Mouse (Mus musculus) heart, postnatal 10 days (tissue): ENCODE measurements at regions not wholly inside any gene's neighbourhood (a gene's known extent, or its start where the extent isn't known, plus 50 kb on each side); places are given as distances from the start of the nearest gene placed in this dataset.

Source experiments
- DNase-seq, 2 experiments: peaks; one replicate each; pipeline ENCODE4 v3.0.0; 2021
- intact Hi-C: fragments of 180-260 bp; cut with DNase I; formaldehyde crosslinking; loops from one replicate; pipeline ENCODE4 v1.15.1; 2025

DNA sequence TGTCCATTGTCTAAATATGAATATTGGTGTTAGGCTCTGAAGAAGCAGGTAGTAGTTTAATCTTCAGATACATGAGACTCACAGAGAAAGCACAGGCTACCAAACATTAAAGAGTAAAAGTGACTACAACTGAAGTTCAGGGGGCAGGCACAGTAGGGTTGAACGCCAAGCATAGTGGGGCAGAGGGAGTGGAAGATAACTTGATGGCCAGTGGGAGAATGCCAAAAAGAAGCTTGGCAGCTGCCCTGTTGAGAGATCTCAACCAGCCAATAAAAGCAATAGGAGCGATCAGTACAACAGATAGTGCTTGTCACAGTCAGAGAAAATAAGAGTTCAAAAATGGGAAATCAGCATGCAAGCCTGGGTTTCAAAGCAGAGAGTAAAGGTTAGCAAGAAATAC lies 125.4 kb upstream of the Cblb start:
- peak; percentile 10 to 17 for DNase-seq

GRCm38 (mm10) chr16:51906686-51907085 lies 124.3 kb upstream of the Cblb start:
- DNase-seq, result no peak
- intact Hi-C loops, result no loop called here

More for the DNA sequence above, 125.4 kb upstream of the Cblb start:
- intact Hi-C loops, result no loop called here

DNA sequence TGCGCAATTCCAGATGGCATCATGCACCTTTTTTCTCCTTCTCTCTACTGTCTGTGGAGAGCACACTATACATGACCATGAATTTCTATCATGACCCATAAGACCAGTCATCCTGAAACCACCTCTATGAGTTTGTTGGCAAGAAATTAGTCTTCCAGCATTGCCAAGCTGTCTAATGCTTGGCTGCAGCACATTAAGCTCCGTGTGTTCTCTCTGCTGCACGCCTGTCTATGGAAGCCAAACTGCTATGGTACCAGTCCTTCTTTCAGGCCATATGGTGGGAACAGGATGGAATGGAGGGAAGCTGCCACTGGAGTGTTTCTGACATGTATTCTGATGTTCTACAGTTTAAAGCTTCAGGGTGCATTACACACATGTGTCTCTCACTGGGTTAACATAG lies 121.0 kb upstream of the Cblb start:
- intact Hi-C loops, result no loop called here
- no peak for DNase-seq

GRCm38 (mm10) chr16:51911109-51911765 lies 119.8 kb upstream of the Cblb start:
- no peak for DNase-seq
- intact Hi-C loops, result no loop called here

- intact Hi-C loops, result no loop called here
- no peak for DNase-seq
These were observed 115.7 kb upstream of the Cblb start for GRCm38 (mm10) chr16:51915034-51915928.

DNA sequence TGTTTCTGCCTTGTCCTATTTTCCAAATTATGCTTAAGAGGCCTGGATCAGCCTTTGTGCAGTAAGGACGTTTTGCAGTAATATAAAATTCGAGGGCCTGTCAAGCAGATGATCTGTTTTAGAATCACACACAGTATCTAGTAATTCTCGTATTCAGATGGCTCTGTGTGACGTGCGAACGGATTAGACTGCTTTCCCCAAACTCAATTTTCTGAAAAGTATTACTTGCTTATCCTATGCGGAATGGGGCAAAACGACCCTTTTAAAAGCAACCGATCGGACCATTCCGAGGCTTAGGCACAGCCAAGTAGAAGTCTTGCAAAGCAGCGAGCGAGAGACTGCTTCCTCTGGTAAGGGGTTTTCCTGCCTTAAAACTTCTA lies 115.1 kb upstream of the Cblb start:
- intact Hi-C loops, result no loop called here
- DNase-seq, result no peak

GRCm38 (mm10) chr16:51916337-51916736 lies 114.7 kb upstream of the Cblb start:
- intact Hi-C loops, result no loop called here
- no peak for DNase-seq

GRCm38 (mm10) chr16:51916820-51917219 lies 114.2 kb upstream of the Cblb start:
- DNase-seq, result no peak
- intact Hi-C loops, result no loop called here

DNA sequence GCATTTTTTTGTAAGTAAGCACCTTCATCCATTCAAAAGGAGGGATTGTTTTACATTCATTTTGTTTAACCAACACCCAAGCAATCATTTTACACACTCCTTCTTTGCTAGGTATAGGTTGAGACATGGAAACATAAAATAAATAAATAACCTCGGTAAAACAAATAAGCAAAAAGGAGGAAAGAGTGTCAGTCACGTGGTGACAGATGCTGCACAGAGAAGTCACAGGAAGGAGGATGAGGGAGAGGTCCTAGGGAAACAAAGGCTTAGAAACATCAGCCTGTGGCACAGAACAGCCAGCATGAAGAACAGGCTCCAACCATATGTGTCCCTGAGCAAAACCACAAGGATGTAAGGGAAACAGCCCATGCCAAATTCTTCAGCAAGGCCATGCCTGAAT lies 113.5 kb upstream of the Cblb start:
- DNase-seq, result no peak
- intact Hi-C loops, result no loop called here

GRCm38 (mm10) chr16:51921025-51921424 lies 110.0 kb upstream of the Cblb start:
- intact Hi-C loops, result no loop called here
- DNase-seq, result no peak

DNA sequence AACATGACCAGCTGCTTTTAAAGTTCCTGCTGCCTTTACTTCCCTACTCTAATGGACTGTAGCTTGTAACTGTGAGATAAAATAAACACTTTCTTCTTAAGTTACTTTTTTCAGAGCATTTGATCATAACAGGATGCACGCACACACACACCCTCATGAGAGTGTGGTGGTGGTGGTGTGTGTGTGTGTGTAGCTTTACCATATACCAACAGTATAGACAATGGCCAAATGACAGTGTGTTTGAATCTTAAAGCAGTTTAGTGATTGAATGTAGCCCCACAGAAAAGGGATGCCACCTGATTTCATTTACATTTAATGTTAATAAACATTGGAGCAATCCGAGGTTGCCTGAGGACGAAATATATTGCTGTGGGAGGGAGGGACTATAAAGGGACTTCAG lies 108.4 kb upstream of the Cblb start:
- DNase-seq, result no peak
- intact Hi-C loops, result no loop called here

DNA sequence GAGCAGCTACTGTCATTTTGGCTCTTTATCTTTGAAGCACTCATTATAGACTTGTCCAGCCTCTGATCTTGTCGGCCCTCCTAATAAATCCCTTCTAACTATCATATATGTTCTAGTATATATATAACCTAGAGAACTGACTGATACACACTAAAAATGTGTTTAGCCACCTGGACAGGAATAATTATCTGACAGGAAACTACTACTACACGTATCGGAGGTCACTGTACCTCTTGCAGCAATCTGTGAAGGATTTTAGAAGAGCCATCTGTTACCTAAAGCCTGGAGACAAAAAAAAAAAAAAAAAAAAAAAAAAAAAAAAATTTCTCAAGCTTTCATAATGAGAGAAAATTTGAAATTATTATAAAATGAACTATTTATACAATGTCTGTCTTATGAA lies 105.4 kb upstream of the Cblb start:
- intact Hi-C loops, result no loop called here
- DNase-seq, result no peak

GRCm38 (mm10) chr16:51933122-51933521 lies 97.9 kb upstream of the Cblb start:
- intact Hi-C loops, result no loop called here
- no peak for DNase-seq

DNA sequence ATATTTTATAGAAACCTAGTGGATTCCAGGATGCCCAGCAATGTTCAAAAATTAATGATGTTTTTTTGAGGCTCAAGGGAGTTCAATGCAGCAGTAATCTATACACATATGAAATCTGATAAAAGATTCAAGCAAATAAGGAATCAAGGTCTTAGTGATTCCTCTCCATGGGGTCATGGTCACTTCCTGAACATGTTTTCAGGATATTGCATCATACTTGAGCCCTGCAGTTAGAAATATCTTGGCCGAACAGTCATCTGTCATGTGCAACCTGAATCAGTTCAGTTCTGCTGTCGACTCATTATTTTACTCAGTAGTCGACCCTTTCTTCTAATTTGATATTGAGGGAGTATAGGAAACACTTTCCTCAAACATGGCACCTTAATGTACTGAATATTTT lies 97.1 kb upstream of the Cblb start:
- intact Hi-C loops, result no loop called here
- no peak for DNase-seq

- intact Hi-C loops, result no loop called here
- no peak for DNase-seq
These were observed 93.7 kb upstream of the Cblb start for GRCm38 (mm10) chr16:51937298-51937697.

GRCm38 (mm10) chr16:51939061-51939460 lies 92.0 kb upstream of the Cblb start:
- DNase-seq, result no peak
- intact Hi-C loops, result no loop called here

GRCm38 (mm10) chr16:51940574-51940973 lies 90.5 kb upstream of the Cblb start:
- no peak for DNase-seq
- intact Hi-C loops, result no loop called here

DNA sequence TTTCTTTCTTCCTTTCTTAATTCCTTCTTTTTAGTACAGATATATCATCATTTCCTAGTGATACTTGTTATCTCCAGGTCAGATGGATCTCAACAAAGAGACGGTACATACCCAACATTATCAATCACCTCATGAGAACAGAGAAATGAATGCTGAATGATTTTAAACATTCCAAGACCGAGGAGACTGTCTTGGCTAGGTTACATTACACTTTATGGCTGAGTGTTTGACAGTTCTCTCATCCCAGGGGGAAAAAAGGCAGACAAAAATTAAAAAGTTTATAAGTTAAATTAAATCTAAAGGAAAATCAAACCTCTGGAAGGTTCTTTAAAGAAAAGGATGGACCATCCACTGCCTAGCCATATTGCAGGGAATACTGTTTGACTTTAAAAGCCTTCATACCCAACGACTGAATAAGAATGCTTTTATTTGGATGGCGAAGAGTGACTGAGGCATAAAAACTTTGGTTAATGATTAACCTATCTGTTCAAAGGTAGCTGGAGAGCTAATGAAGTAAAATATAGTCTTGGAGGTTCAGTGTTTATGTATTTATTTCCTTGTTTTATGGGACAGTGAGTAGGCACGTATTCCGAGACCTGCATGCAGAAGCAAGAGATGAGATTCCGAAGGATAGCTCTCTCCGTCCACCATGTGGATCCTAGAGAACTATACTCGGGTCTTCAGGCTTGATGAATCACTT lies 88.4 kb upstream of the Cblb start:
- DNase-seq, result no peak
- intact Hi-C loops, result no loop called here

- DNase-seq, result no peak
- intact Hi-C loops, result no loop called here
These were observed 63.8 kb upstream of the Cblb start for GRCm38 (mm10) chr16:51967051-51967845.
